Mouse (Mus musculus): ENCODE measurements around the gene Gm13762. TPM values are rescaled to one million over a fixed set of nuclear protein-coding genes. Genes with fewer than 3 reads are reported as not detected.
"Not testable (repeated sequence)": the region's sequence is repeated elsewhere in the genome, so short reads cannot be mapped to it uniquely, and the experiment has no call there.

Gm13762 gene
- not detected in 2 replicates for polyA plus RNA-seq (2014; fragmentation: Nextera tagmentation; extraction: Ambion mirVana)

GRCm38 (mm10) chr2:88980181-88980580 lies at the start of gene Gm13762:
Gene Gm13762, minus strand, starts transcription at chr2:88980281.
- WGBS, result 52% methylated on average over 1 of the region's 1 CpGs
- no peak for ATAC-seq (ENCODE audit: insufficient number of reproducible peaks, insufficient read depth, low FRiP score, low read depth)
- Histone ChIP-seq H3K4me2 (ENCODE audit: low read length) (no peak within 1 kb of the TSS), H3K9ac (ENCODE audit: low read length) (no peak within 1 kb of the TSS), H3K27me3 (ENCODE audit: control insufficient read depth, insufficient read depth, low read length) (no peaks in the 10 kb centered on the region), H3K36me3 (ENCODE audit: control insufficient read depth, insufficient read depth, low read length) (no peaks in the 10 kb centered on the region), H3K4me1 (ENCODE audit: control insufficient read depth in 2 of 2, insufficient read depth in 2 of 2, low read length in 2 of 2) (no peaks in the 10 kb centered on the region), H3K27ac (replicated peaks in 1 of 2; ENCODE audit: control insufficient read depth in 1 of 2, insufficient read depth in 1 of 2, low read depth in 2 of 2, low read length in 2 of 2) (no peak within 1 kb of the TSS), H3K9me3 (ENCODE audit: control insufficient read depth, low read length) (no peaks in the 10 kb centered on the region), H3K4me3 (ENCODE audit: control insufficient read depth in 1 of 2, insufficient read depth in 1 of 2, low read depth in 1 of 2, low read length in 2 of 2) (no peak within 1 kb of the TSS)

- H3K4me3 ChIP-seq (ENCODE audit: control insufficient read depth in 1 of 2, insufficient read depth in 1 of 2, low read depth in 1 of 2, low read length in 2 of 2); H3K36me3 ChIP-seq (ENCODE audit: control insufficient read depth, insufficient read depth, low read length); H3K9ac ChIP-seq (ENCODE audit: low read length); H3K4me1 ChIP-seq (ENCODE audit: control insufficient read depth in 2 of 2, insufficient read depth in 2 of 2, low read length in 2 of 2); H3K27me3 ChIP-seq (ENCODE audit: control insufficient read depth, insufficient read depth, low read length); H3K4me2 ChIP-seq (ENCODE audit: low read length); H3K27ac ChIP-seq (replicated peaks in 1 of 2; ENCODE audit: control insufficient read depth in 1 of 2, insufficient read depth in 1 of 2, low read depth in 2 of 2, low read length in 2 of 2); H3K9me3 ChIP-seq (ENCODE audit: control insufficient read depth, low read length); ATAC-seq (ENCODE audit: insufficient number of reproducible peaks, insufficient read depth, low FRiP score, low read depth): not testable (repeated sequence)
- WGBS, result 60% methylated on average over 3 of the region's 3 CpGs
Observed at GRCm38 (mm10) chr2:89021436-89021835, 41.4 kb upstream of the Gm13762 start.

- Histone ChIP-seq H3K9ac (ENCODE audit: low read length) (no peak within 1 kb of the TSS), H3K36me3 (ENCODE audit: control insufficient read depth, insufficient read depth, low read length) (no peaks in the 10 kb centered on the region), H3K4me3 (ENCODE audit: control insufficient read depth in 1 of 2, insufficient read depth in 1 of 2, low read depth in 1 of 2, low read length in 2 of 2) (no peak within 1 kb of the TSS), H3K27ac (replicated peaks in 1 of 2; ENCODE audit: control insufficient read depth in 1 of 2, insufficient read depth in 1 of 2, low read depth in 2 of 2, low read length in 2 of 2) (no peak within 1 kb of the TSS), H3K4me2 (ENCODE audit: low read length) (no peak within 1 kb of the TSS), H3K27me3 (ENCODE audit: control insufficient read depth, insufficient read depth, low read length) (no peaks in the 10 kb centered on the region), H3K9me3 (ENCODE audit: control insufficient read depth, low read length) (no peaks in the 10 kb centered on the region), H3K4me1 (ENCODE audit: control insufficient read depth in 2 of 2, insufficient read depth in 2 of 2, low read length in 2 of 2) (no peaks in the 10 kb centered on the region)
- no peak for ATAC-seq (ENCODE audit: insufficient number of reproducible peaks, insufficient read depth, low FRiP score, low read depth)
- 70% methylated on average over 1 of the region's 1 CpGs for WGBS
Observed at GRCm38 (mm10) chr2:89018240-89018639, 38.2 kb upstream of the Gm13762 start, which contains the start of gene Olfr1216. Gene Olfr1216, minus strand, starts transcription at chr2:89018340.

- H3K9ac ChIP-seq (ENCODE audit: low read length), result no peak within 1 kb of the TSS
- ATAC-seq (ENCODE audit: insufficient number of reproducible peaks, insufficient read depth, low FRiP score, low read depth), result no peak
- no peaks in the 10 kb centered on the region for H3K36me3 ChIP-seq (ENCODE audit: control insufficient read depth, insufficient read depth, low read length)
- H3K4me2 ChIP-seq (ENCODE audit: low read length), result no peak within 1 kb of the TSS
- 53% methylated on average over 2 of the region's 2 CpGs for WGBS
- H3K4me3 ChIP-seq (ENCODE audit: control insufficient read depth in 1 of 2, insufficient read depth in 1 of 2, low read depth in 1 of 2, low read length in 2 of 2), result no peak within 1 kb of the TSS
- H3K9me3 ChIP-seq (ENCODE audit: control insufficient read depth, low read length), result no peaks in the 10 kb centered on the region
- H3K4me1 ChIP-seq (ENCODE audit: control insufficient read depth in 2 of 2, insufficient read depth in 2 of 2, low read length in 2 of 2), result no peaks in the 10 kb centered on the region
- H3K27me3 ChIP-seq (ENCODE audit: control insufficient read depth, insufficient read depth, low read length), result no peaks in the 10 kb centered on the region
- H3K27ac ChIP-seq (replicated peaks in 1 of 2; ENCODE audit: control insufficient read depth in 1 of 2, insufficient read depth in 1 of 2, low read depth in 2 of 2, low read length in 2 of 2), result no peak within 1 kb of the TSS
Observed at GRCm38 (mm10) chr2:89006873-89007272, 26.8 kb upstream of the Gm13762 start, which contains the start of gene Olfr1215. Gene Olfr1215, minus strand, starts transcription at chr2:89006973.

- H3K27ac ChIP-seq (replicated peaks in 1 of 2; ENCODE audit: control insufficient read depth in 1 of 2, insufficient read depth in 1 of 2, low read depth in 2 of 2, low read length in 2 of 2), result no peak within 1 kb of the TSS
- no peak within 1 kb of the TSS for H3K9ac ChIP-seq (ENCODE audit: low read length)
- H3K4me1 ChIP-seq (ENCODE audit: control insufficient read depth in 2 of 2, insufficient read depth in 2 of 2, low read length in 2 of 2), result no peaks in the 10 kb centered on the region
- H3K4me3 ChIP-seq (ENCODE audit: control insufficient read depth in 1 of 2, insufficient read depth in 1 of 2, low read depth in 1 of 2, low read length in 2 of 2), result no peak within 1 kb of the TSS
- no peaks in the 10 kb centered on the region for H3K9me3 ChIP-seq (ENCODE audit: control insufficient read depth, low read length)
- H3K27me3 ChIP-seq (ENCODE audit: control insufficient read depth, insufficient read depth, low read length), result no peaks in the 10 kb centered on the region
- H3K36me3 ChIP-seq (ENCODE audit: control insufficient read depth, insufficient read depth, low read length), result no peaks in the 10 kb centered on the region
- H3K4me2 ChIP-seq (ENCODE audit: low read length), result no peak within 1 kb of the TSS
- ATAC-seq (ENCODE audit: insufficient number of reproducible peaks, insufficient read depth, low FRiP score, low read depth), result no peak
- 77% methylated on average over 1 of the region's 1 CpGs for WGBS
Observed at GRCm38 (mm10) chr2:88992553-88992952, 12.5 kb upstream of the Gm13762 start, which contains the start of gene Olfr1214. Gene Olfr1214, minus strand, starts transcription at chr2:88992653.

- Histone ChIP-seq H3K27ac (replicated peaks in 1 of 2; ENCODE audit: control insufficient read depth in 1 of 2, insufficient read depth in 1 of 2, low read depth in 2 of 2, low read length in 2 of 2) (no peak within 1 kb of the TSS), H3K9ac (ENCODE audit: low read length) (no peak within 1 kb of the TSS), H3K9me3 (ENCODE audit: control insufficient read depth, low read length) (no peaks in the 10 kb centered on the region), H3K4me3 (ENCODE audit: control insufficient read depth in 1 of 2, insufficient read depth in 1 of 2, low read depth in 1 of 2, low read length in 2 of 2) (no peak within 1 kb of the TSS), H3K4me2 (ENCODE audit: low read length) (no peak within 1 kb of the TSS), H3K27me3 (ENCODE audit: control insufficient read depth, insufficient read depth, low read length) (no peaks in the 10 kb centered on the region), H3K4me1 (ENCODE audit: control insufficient read depth in 2 of 2, insufficient read depth in 2 of 2, low read length in 2 of 2) (no peaks in the 10 kb centered on the region), H3K36me3 (ENCODE audit: control insufficient read depth, insufficient read depth, low read length) (no peaks in the 10 kb centered on the region)
- ATAC-seq (ENCODE audit: insufficient number of reproducible peaks, insufficient read depth, low FRiP score, low read depth), result no peak
Observed at GRCm38 (mm10) chr2:88953669-88954068, 26.4 kb downstream of the Gm13762 start, which contains the start of gene Olfr1212. Gene Olfr1212, plus strand, starts transcription at chr2:88953969.

- no peak for ATAC-seq (ENCODE audit: insufficient number of reproducible peaks, insufficient read depth, low FRiP score, low read depth)
- no peaks in the 10 kb centered on the region for H3K4me1 ChIP-seq (ENCODE audit: control insufficient read depth in 2 of 2, insufficient read depth in 2 of 2, low read length in 2 of 2)
- H3K27ac ChIP-seq (replicated peaks in 1 of 2; ENCODE audit: control insufficient read depth in 1 of 2, insufficient read depth in 1 of 2, low read depth in 2 of 2, low read length in 2 of 2), result no peak within 1 kb of the TSS
- 80% methylated on average over 1 of the region's 1 CpGs for WGBS
- H3K9me3 ChIP-seq (ENCODE audit: control insufficient read depth, low read length), result no peaks in the 10 kb centered on the region
- no peak within 1 kb of the TSS for H3K9ac ChIP-seq (ENCODE audit: low read length)
- no peaks in the 10 kb centered on the region for H3K27me3 ChIP-seq (ENCODE audit: control insufficient read depth, insufficient read depth, low read length)
- no peak within 1 kb of the TSS for H3K4me3 ChIP-seq (ENCODE audit: control insufficient read depth in 1 of 2, insufficient read depth in 1 of 2, low read depth in 1 of 2, low read length in 2 of 2)
- no peaks in the 10 kb centered on the region for H3K36me3 ChIP-seq (ENCODE audit: control insufficient read depth, insufficient read depth, low read length)
- no peak within 1 kb of the TSS for H3K4me2 ChIP-seq (ENCODE audit: low read length)
Observed at GRCm38 (mm10) chr2:88938011-88938410, 42.1 kb downstream of the Gm13762 start, which contains the start of gene Olfr1211. Gene Olfr1211, minus strand, starts transcription at chr2:88938111.

Data from heart, embryonic 14.5 days (tissue).